Mouse (Mus musculus) monocyte, adult 5-6 weeks (primary cell): Measurements from ENCODE around the gene Zfp59. TPM values are rescaled to one million over a fixed set of nuclear protein-coding genes. Genes with fewer than 3 reads are reported as not detected.
A peak's percentile ranks its signal among the peaks of the same experiment; 100 is the strongest.
"Not testable (repeated sequence)": the region's sequence is repeated elsewhere in the genome, so short reads cannot be mapped to it uniquely, and the experiment has no call there.

ENCODE experiments used
- ATAC-seq: fragments of 153-309, 156-312 bp; replicated peaks from 2 replicates; pipeline ENCODE4 v1.8.0; 2017; ENCODE audit warnings: mild to moderate bottlenecking; ENCODE audit not compliant: low TSS enrichment, insufficient number of reproducible peaks, severe bottlenecking, poor library complexity, low FRiP score
- total RNA-seq: library from RNA; stranded (forward); fragments of 200-1000, 200-491, 200-594 nt; gene quantifications from 3 replicates; pipeline ENCODE4 v1.2.3, GENCODE M21; 2017

Gene Zfp59
- 2.5 to 8.0 TPM (median 5.8 TPM) in 3 replicates for total RNA-seq

DNA sequence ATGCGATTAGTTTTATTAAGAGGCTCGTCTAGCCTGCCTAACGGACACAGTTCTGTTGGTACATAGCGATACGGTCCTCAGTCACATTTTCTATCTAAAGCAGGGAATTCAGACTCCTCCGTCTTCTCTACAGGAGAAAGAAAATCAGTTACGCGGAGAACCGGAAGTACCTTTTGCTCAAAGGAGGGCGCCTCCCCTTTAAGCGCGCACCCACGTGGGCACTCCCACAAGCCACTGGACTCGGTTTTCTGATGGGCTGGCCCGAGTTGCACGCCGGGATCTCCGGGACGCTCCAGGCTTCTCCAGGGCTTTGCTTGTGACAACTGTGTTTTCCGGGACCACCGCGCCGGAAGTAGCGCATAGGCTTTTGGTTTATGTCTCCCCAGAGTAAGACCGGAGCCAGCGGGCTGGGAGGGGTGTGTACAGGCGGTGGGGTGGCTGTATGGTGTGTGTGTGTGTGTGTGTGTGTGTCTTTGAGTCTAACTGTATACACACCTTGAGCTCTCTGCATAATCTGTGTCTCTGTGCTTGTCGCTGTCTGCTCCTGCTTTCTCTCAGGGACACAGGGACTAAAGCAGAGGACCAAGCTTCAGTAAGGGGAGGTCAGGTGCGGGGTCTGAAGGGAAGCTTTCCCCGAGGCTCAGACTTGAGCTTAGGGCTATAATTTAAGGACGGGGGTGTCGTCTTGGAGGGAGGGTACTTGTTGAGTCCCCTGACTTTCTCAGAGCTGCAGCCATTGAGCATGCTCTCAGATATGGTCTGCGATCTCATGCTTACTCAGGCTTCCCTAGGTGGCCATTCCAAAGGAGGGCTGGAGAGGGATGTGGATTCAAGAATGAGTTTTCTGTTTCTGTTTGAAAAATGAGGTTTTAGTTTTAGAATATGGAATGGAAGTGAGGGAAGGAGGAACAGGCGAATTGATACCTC is at the start of gene Zfp59:
Gene Zfp59 (plus strand): TSS at position 285 of the 927 bp plus-strand sequence.
- ATAC-seq: peak; percentile 89

DNA sequence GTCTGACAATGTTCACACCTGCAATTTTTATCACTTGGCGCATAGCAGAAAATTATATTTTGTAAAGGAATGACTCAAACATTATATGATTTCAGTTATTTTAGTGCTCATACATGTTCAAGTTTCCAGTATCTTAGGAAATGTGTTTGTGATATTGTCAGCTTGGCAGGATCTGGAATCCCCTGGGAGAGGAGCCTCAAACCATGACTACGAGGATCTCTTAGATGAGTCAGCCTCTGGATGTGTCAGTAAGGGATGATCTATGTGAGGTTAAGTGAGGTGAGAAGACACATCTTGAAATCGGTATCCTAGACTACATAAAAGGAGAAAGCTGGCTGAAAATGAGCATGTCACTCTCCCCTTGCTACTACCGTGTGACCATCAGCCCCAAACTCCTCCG is 49.1 kb upstream of the Zfp59 start:
- no peak for ATAC-seq

DNA sequence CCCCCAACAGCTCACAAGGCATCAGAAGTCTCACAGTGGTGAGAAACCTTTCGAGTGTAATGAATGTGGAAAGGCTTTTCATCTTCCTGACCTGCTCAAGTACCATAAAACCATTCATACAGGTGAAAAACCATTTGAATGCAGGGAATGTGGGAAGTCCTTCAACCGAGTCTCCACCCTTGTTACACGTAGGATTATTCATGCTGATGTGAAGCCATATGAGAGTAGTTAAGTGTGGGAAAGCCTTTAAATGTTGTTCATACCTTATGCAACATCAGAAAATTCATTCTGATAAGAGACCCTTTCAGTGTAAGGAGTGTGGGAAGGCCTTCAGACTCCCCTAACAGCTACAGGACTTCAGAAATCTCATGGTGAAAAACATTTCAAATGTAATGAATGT is 44.5 kb upstream of the Zfp59 start:
- ATAC-seq: not testable (repeated sequence)

DNA sequence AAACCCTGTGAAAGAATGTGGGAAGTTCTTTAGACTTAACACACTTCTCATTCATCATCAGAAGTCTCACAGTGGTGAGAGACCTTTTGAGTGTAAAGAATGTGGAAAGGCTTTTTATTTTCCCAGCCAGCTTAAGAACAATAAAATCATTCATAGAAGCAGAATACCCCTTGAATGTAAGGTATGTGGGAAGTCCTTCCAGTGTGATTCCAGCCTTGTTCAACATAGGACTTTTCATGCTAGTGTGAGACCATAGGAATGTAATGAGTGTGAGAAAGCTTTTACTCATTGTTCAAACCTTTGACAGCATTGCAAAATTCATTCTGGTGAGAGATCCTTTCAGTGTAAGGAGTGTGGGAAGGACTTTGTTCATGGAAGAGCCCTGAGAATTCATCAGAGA is 43.8 kb upstream of the Zfp59 start:
- no peak for ATAC-seq

DNA sequence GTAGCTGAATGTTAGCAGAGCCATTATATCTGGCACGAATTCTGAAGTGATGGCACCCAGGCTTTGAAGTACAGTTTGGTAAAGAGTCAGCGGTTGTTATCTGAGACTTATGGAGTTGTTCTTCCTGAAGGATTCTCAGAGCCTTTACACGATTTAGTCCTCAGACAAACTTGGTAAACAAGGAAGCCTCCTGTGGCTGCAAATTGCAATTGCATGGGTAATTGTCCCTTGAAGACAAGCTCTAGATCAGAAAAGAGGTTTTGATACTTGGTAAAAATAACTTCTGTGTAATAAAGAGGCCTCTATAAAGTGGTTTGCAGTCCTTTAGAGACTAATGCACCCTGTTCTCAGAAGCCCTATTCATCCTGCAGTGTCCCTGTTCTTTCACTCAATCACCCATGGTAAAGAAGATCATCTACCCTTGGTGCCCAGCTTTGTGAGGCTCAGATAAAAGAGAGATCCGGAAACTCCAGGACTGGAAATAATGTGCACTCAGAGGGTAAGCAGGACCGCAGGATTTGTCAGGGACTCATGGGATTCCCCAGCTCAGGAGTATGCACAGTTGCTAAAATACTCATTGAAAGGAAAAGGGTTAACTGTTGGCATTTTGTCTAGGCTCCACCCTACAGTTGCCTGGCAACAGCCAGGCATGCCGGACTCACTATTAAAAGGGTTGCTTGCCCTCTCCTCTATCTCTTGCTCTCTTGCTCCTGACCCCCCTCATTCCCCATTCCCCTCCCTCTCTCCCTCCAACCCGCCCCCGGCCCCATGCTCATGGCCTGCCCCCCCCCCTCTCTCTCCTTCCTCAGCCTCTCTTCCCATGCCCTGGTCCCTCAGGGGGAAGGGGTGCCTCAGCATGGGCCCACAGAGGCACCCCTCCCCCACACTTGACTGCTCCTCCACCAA is 40.2 kb upstream of the Zfp59 start:
- no peak for ATAC-seq

DNA sequence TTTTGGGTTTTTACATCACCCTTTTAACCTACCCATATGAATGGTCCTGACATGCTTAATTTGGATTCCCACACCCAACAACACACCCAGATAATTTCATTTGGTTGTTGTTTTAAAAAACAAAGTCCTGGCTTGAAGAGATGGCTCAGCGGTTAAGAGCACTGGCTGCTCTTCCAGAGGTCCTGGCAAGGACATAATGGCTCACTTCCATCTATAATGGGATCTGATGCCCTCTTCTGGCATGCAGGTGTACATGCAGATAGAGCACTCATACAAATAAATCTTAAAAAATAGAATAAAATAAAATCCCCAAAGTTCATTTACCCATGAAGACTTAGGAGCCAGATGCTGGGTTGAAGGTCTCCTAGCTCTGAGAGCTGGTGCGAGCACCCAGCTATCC is 37.3 kb upstream of the Zfp59 start:
- ATAC-seq: no peak

DNA sequence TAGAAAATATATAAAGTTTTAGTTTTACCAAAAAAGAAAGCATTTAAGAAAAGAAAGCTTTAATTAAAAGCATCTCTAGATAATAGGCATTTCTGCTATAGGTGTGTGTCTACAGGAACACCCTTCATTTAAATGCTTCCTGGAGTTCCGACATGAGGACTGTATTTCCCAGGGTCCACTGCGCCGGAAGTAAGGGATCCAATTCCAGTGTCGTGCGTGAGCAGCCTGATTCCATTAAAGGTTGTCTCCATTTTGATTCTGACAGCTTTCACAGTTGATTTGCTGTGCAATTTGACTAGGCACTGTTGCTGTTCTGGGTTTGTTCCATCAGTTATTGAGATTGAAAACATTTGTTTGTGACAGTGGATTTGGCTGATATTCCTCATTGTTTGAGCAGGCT is 35.4 kb upstream of the Zfp59 start:
- no peak for ATAC-seq

DNA sequence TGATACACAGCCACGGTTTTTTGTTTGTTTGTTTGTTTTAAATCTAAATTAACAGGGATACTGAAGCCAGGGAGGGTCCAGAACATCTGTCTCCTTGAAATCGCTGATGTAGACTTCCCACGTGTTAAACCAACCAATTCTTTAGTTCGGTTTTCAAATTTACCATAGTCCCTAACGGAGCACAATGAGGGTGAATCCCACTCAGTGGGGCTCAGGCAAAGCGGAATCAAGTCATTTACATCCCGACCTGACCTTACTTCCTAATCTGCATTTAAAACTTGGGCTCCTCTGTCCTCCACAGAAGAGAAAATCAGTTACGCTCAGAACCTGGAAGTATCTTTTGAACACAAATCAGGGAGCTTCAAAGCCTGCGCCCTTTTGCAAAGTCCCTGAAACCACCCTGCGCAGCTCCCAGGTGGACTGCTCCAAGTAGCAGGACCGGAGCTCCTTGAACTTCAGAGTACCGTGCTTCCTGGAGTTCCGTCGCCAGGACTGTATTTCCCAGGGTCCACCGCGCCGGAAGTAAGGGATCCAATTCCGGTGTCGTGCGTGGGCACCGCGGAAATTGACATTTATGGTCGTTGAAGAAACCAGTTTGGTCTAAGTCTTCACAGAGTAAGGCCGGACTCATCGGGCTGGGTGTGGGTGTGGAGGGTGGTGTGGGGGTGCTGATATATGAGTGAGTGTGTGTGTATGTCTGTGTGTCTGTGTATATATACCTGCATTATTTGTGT is 33.9 kb upstream of the Zfp59 start:
- ATAC-seq: peak; percentile 92

DNA sequence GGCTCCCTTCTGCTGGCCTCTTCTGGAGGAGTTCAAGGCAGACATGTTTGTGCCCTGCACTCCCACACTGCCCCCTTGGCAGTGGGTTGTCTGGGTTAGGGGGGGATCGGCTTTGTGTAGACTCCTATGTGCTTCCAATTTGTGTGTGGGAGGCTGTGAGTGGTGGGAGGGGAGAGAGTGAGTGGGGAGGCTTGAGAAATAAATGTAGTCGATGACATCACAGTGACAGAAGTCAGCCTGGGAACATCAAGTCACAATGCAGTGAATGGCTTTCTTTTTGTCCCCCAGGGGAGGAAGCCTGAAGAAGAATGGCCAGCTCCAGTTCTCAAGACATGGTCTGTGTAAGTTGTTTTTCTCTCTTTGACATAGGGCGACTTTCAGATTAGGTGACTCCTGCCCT is 31.5 kb upstream of the Zfp59 start, which contains the start of gene Zfp626:
Gene Zfp626 (plus strand): TSS at position 301 of the 400 bp plus-strand sequence.
- not testable (repeated sequence) for ATAC-seq

DNA sequence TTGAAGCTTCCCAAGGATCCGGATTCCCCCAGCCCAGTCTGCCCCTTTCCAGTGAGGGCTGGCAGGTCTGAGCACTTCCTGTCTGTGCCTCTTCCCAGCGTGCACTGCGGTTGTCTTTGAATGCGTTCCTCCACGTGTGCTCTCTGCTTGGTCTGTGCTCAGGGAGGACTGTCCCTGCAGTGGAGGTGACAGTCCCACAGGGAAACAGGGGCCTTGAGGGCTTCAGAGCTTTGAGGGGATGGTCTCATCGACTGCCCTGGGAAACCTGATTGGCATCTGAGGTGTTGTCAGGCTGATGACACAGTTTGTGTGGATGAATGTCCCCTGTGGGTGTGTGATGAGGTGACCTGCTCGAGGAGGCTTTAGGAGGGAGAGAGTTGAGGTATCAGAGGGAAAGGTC is 31.1 kb upstream of the Zfp59 start:
- ATAC-seq: not testable (repeated sequence)

DNA sequence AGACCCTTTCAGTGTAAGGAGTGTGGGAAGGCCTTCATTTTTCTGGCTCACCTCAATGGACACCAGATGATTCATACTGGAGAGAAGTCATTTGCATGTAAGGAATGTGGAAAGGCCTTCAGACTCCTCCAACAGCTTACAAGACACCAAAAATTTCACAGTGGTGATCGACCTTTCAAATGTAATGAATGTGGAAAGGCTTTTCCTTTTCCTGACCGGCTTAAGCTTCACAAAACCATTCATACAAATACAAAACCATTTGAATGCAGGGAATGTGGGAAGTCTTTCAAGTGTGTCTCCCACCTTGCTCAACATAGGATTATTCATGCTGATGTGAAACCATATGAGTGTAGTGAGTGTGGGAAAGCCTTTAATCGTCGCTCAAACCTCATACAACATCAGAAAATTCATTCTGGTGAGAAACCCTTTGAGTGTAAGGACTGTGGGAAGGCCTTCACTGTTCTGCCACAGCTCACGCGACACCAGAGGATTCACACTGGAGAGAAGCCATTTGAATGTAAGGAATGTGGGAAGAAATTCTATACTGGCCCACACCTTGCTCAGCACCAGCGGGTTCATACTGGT is 19.8 kb upstream of the Zfp59 start:
- no peak for ATAC-seq

DNA sequence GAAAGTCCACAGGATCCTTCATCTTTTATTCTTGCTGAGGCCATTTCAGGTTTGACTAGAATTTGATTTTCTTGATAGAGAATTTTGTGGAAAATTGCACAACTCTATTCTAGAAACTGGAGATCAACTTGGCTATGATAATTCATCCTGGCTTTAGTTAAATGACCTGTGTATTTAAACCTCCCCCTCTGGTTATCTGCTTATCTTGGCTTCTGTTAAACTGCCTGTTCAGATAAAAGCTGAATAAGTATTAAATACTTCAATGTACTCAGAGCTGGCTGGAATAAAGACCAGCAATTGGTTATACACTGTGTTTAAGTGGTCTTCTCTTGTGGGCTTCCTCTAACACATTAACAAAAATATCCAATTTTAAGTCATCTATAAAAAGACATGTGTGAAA is 15.8 kb upstream of the Zfp59 start:
- no peak for ATAC-seq

DNA sequence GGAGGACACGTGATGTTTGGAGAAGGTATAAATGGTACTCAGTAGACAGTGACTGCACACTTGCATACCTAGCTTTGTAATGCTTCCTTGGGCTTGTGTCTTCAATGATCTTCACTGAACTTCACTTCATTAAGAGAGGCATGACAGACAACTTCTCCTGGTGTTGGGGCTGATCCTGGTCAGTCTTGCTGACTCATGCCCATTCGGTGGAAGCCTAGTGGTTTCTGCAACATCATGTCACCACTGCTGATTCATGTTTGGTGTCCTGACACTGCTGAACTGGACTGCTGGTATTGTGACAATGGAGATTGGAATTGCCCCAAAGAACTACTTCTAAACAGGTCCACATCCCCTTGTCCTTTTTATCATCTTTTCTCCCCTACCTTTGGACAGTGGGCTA is 4.3 kb upstream of the Zfp59 start:
- no peak for ATAC-seq

DNA sequence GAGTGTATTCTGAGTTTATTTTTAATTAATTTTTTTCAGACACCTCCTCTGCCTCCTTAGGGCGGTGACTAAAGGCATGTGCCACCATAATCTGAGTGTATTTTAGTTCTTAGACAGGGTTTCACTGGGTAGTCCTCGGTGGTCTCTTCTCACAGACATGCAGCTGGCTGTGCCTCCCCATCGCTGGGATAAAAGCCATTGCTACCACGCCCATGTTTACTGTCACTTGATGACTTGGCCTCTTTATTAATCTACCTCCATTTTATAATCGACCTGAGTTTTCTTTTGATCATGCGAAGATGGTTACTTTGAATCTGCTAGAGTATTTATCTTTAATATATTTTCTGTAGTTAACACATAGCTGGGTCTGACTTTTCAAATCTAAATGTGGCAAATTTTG is 511 bp upstream of the Zfp59 start:
- ATAC-seq: no peak

DNA sequence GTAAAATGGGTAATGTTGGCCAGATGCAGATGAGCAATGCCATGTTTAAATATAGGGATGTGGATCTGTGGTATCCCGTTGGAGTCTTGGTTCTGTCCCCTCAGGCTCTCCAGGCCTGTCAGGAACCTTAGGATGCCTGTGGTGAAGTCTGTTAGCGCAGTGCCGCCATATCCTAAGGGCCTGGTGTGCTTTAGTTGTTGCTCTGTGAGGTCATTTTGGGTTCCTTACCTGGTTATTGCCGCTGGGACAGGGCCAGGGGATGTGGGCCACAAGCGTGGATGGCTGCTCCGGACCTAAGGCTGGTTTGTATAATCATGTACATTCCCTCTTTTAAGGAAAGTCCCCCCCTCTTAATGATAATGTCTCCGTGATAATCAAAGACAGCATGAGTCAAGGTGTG is 1.2 kb downstream of the Zfp59 start:
- ATAC-seq: no peak

DNA sequence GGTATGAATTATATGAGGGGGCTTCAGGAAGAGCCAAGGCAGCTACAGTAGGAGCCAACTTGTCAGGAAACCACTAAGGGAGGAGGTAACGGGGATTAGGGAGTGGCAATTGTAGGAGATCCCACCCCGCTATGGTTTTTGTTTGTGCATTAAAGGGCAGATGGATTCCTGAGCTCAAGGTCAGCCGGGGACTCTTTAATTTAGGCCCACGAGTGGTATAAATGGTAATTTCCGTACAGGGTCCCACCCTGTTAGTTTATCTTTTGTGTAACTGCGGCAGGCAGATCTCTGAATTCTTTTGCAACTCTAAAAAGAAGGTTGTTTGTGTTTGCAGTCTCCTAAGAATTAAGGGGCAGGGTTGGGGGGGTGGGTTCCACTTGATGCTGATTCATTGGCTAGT is 1.7 kb downstream of the Zfp59 start:
- no peak for ATAC-seq

DNA sequence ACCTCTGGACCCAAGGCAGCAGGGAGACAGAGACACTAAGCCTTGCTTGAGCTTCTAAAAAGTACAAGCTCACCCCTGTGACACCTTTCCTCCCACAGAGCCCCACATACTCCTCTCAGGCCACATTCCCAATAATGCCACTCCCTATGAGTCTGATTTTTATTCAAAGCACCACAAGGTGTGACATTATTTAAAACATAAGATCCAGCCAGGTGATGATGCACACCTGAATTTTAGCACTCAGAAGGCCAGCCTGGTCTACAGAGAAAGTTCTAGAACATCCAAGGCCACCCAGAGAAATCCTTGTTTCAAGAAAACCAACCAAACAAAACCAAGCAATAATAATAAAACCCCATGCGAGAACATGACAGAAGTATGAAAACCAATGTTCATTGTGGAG is 18.8 kb downstream of the Zfp59 start, which contains the start of gene Zfp607a:
Gene Zfp607a (plus strand): TSS at position 301 of the 400 bp plus-strand sequence.
- ATAC-seq: no peak
